Mouse (Mus musculus) cerebellum, adult 2 months (tissue): ENCODE results near the gene Nmb.

Experiments
- CTCF ChIP-seq: fragments of 200-500 bp; IDR thresholded peaks from 2 replicates; pipeline ENCODE4 v1.5.1; 2011; ENCODE audit warnings: low read depth, mild to moderate bottlenecking, control low read depth, low read length, moderate library complexity, borderline replicate concordance; ENCODE audit not compliant: insufficient read depth
- POLR2A ChIP-seq: fragments of 200-500 bp; IDR thresholded peaks from 2 replicates; pipeline ENCODE4 v1.6.1; 2011; ENCODE audit warnings: low read length, control low read depth, borderline replicate concordance; ENCODE audit not compliant: insufficient read depth

DNA sequence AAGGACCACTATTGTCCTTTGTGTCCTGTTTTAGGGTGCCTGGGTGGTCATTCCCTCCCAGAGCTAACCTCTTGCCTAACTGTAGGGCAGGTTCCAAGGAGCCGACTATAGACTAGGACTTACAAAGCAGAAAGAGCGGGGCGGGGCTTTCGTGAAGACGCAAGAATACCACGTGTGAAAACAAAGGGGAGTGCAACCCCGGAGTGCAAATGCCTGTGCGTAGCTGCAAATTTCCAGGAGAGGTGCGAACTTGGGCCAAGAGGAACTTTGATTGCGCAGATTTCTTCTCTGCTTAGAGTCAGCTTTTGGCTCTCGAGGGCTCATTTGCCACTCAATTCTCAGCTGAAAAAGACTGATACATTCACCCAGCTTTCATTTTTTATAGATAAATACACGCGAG is 44.6 kb downstream of the Nmb start:
- TF ChIP-seq POLR2A (no peak), CTCF (no peak)
